Mouse (Mus musculus): ENCODE data around the gene Gltpd2.

DNA sequence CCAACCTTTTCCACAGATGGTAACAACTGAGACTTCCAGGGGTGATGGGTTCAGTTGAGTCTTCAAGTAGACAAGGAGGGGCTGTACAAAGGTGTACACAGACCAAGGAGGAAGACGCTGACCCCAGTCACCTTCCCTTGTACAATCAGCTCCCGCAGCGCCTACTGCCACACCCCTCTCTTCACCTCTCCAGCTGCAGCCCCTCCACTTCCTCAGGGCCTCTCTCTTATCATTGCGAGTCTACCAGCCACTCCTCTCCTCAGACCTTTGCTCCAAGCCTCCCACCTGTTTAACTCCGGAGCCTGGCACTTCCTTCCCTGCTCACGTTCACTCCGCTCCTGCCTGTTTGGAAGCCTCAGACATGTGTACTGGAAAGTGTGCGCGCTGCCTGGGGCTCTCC, 14.0 kb upstream of the Gltpd2 start, which contains the start of gene Tm4sf5:
- TF ChIP-seq EP300 (optimal IDR thresholded peaks at IDR 0.05) (no peak), CTCF (IDR thresholded peaks at IDR 0.05; ENCODE audit: low read depth) (no peak)
